Mouse (Mus musculus) liver, adult 2 months (tissue): Measurements from ENCODE around the gene Fbxo42.

Experiments used
- CTCF ChIP-seq: fragments of 200-500 bp; IDR thresholded peaks from 2 replicates; pipeline ENCODE4 v1.5.1; 2011; ENCODE audit warnings: low read depth, low read length, control low read depth
- POLR2A ChIP-seq: fragments of 200-500 bp; IDR thresholded peaks from 2 replicates; pipeline ENCODE4 v1.6.1; 2011; ENCODE audit warnings: low read length, control low read depth; ENCODE audit not compliant: insufficient read depth; ENCODE audit errors: extremely low read depth

DNA sequence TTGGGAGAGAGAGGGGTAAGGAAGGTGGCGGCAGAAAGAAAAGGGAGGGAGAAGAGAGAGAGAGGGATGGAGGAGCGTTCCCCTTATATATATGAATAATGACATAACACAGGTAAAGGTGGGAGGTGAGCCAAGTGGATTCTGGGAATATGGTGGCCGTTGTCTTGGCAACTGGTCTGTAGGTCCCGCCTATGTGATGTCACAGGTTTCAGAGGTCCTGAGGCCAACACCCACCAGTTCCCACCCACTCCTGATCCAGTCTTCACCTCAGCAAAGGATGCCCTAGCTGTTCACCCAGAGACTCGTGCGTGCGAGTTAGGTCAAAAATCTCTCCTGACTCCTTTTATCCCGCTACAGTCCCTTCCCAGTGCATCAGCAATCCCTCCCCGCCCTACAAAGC, 46.4 kb upstream of the Fbxo42 start:
- TF ChIP-seq CTCF (no peak), POLR2A (no peak)
